Mouse (Mus musculus) limb, embryonic 13.5 days (tissue): Measurements from ENCODE around the gene Itgax. TPM values are rescaled to one million over a fixed set of nuclear protein-coding genes. Genes with fewer than 3 reads are reported as not detected.

Experiments used
- ATAC-seq: fragments of 200-750 bp; cut with Nextera tagmentation; 2 replicates; pipeline ENCODE4 v1.8.0; 2017; ENCODE audit warnings: low read depth, moderate number of reproducible peaks, moderate TSS enrichment; ENCODE audit not compliant: low FRiP score
- H3K27ac ChIP-seq: fragments of 300-500 bp; sonication (generic); 2 replicates; pipeline ENCODE4 v1.5.1; 2015; ENCODE audit warnings: inconsistent platforms, mild to moderate bottlenecking, moderate library complexity
- H3K27me3 ChIP-seq: fragments of 300-500 bp; sonication (generic); 2 replicates; pipeline ENCODE4 v1.6.1; 2015; ENCODE audit warnings: mild to moderate bottlenecking, inconsistent platforms
- H3K36me3 ChIP-seq: fragments of 300-500 bp; sonication (generic); 2 replicates; pipeline ENCODE4 v1.6.1; 2015; ENCODE audit warnings: inconsistent platforms, mild to moderate bottlenecking, moderate library complexity
- H3K4me1 ChIP-seq: fragments of 300-500 bp; sonication (generic); 2 replicates; pipeline ENCODE4 v1.6.1; 2015; ENCODE audit warnings: inconsistent platforms
- H3K4me2 ChIP-seq: fragments of 300-500 bp; sonication (generic); replicated peaks from 2 replicates; pipeline ENCODE4 v1.6.1; 2015; ENCODE audit warnings: inconsistent platforms, mild to moderate bottlenecking, moderate library complexity
- H3K4me3 ChIP-seq: fragments of 300-500 bp; sonication (generic); 2 replicates; pipeline ENCODE4 v1.5.1; 2015; ENCODE audit warnings: moderate library complexity, mild to moderate bottlenecking, inconsistent platforms
- H3K9ac ChIP-seq: fragments of 300-500 bp; sonication (generic); 2 replicates; pipeline ENCODE4 v1.6.1; 2015; ENCODE audit warnings: mild to moderate bottlenecking, inconsistent platforms
- H3K9me3 ChIP-seq: fragments of 300-500 bp; sonication (generic); 2 replicates; pipeline ENCODE4 v1.6.1; 2016; ENCODE audit warnings: inconsistent platforms
- WGBS: fragments of 180-500 bp; shearing (Covaris S2); methylation state at CpG from one replicate; pipeline ENCODE4 v1.1.7; 2015; 5-methylcytosine and 5-hydroxymethylcytosine counted together
- polyA plus RNA-seq: library from polyadenylated mRNA; unstranded; fragments of >200 nt; fragmentation: Nextera tagmentation; extraction: Ambion mirVana; gene quantifications from 2 replicates; pipeline ENCODE4 v1.2.1, GENCODE M21; 2015

Itgax gene
- polyA plus RNA-seq = not detected in 2 replicates

- H3K27me3 ChIP-seq = no peaks in the 10 kb centered on the region
- no peaks in the 10 kb centered on the region for H3K36me3 ChIP-seq
- H3K4me2 ChIP-seq = no peak within 1 kb of the TSS
- 80% methylated on average over 8 of the region's 8 CpGs for WGBS
- H3K4me1 ChIP-seq = no peaks in the 10 kb centered on the region
- no peak for ATAC-seq
- no peak within 1 kb of the TSS for H3K27ac ChIP-seq
- H3K9ac ChIP-seq = no peak within 1 kb of the TSS
- H3K4me3 ChIP-seq = no peak within 1 kb of the TSS
- no peaks in the 10 kb centered on the region for H3K9me3 ChIP-seq
Observed at GRCm38 (mm10) chr7:128128741-128129720, at the start of gene Itgax. Gene Itgax, plus strand, starts transcription at chr7:128129547.

GRCm38 (mm10) chr7:128080012-128080411 is 49.3 kb upstream of the Itgax start:
- Histone ChIP-seq H3K27ac (no peak overlapping the region), H3K4me3 (no peak overlapping the region), H3K9ac (no peak overlapping the region), H3K36me3 (no peaks in the 10 kb centered on the region), H3K27me3 (no peaks in the 10 kb centered on the region), H3K9me3 (no peaks in the 10 kb centered on the region), H3K4me2 (no peak overlapping the region), H3K4me1 (no peaks in the 10 kb centered on the region)
- no peak for ATAC-seq
- 74% methylated on average over 8 of the region's 8 CpGs for WGBS

GRCm38 (mm10) chr7:128089141-128089540 is 40.2 kb upstream of the Itgax start:
- 82% methylated on average over 7 of the region's 7 CpGs for WGBS
- no peak for ATAC-seq

GRCm38 (mm10) chr7:128098135-128098534 is 31.2 kb upstream of the Itgax start:
- H3K9ac ChIP-seq = no peak overlapping the region
- H3K36me3 ChIP-seq = no peaks in the 10 kb centered on the region
- no peaks in the 10 kb centered on the region for H3K27me3 ChIP-seq
- H3K4me2 ChIP-seq = no peak overlapping the region
- no peaks in the 10 kb centered on the region for H3K9me3 ChIP-seq
- H3K4me3 ChIP-seq = no peak overlapping the region
- WGBS = 91% methylated on average over 1 of the region's 1 CpGs
- H3K27ac ChIP-seq = no peak overlapping the region
- H3K4me1 ChIP-seq = no peaks in the 10 kb centered on the region
- no peak for ATAC-seq

More at GRCm38 (mm10) chr7:128089141-128089540, 40.2 kb upstream of the Itgax start:
- Histone ChIP-seq H3K4me1 (no peaks in the 10 kb centered on the region), H3K27ac (no peak overlapping the region), H3K36me3 (no peaks in the 10 kb centered on the region), H3K4me2 (no peak overlapping the region), H3K27me3 (no peaks in the 10 kb centered on the region), H3K9me3 (no peaks in the 10 kb centered on the region), H3K9ac (no peak overlapping the region), H3K4me3 (no peak overlapping the region)

- Histone ChIP-seq H3K4me3 (no peak overlapping the region), H3K4me2 (no peak overlapping the region), H3K9ac (no peak overlapping the region), H3K4me1 (no peaks in the 10 kb centered on the region), H3K36me3 (no peaks in the 10 kb centered on the region), H3K27ac (no peak overlapping the region), H3K27me3 (no peaks in the 10 kb centered on the region), H3K9me3 (no peaks in the 10 kb centered on the region)
- 57% methylated on average over 2 of the region's 2 CpGs for WGBS
- no peak for ATAC-seq
Observed at GRCm38 (mm10) chr7:128100742-128101357, 28.5 kb upstream of the Itgax start.

- Histone ChIP-seq H3K27me3 (no peaks in the 10 kb centered on the region), H3K4me3 (no peak overlapping the region), H3K4me2 (no peak overlapping the region), H3K9me3 (no peaks in the 10 kb centered on the region), H3K36me3 (no peaks in the 10 kb centered on the region), H3K4me1 (no peaks in the 10 kb centered on the region), H3K27ac (no peak overlapping the region), H3K9ac (no peak overlapping the region)
- 61% methylated on average over 4 of the region's 4 CpGs for WGBS
- no peak for ATAC-seq
Observed at GRCm38 (mm10) chr7:128105246-128105645, 24.1 kb upstream of the Itgax start.

- no peaks in the 10 kb centered on the region for H3K9me3 ChIP-seq
- H3K27me3 ChIP-seq = no peaks in the 10 kb centered on the region
- H3K4me3 ChIP-seq = no peak overlapping the region
- H3K4me2 ChIP-seq = no peak overlapping the region
- H3K4me1 ChIP-seq = no peaks in the 10 kb centered on the region
- ATAC-seq = no peak
- no peaks in the 10 kb centered on the region for H3K36me3 ChIP-seq
- WGBS = 88% methylated on average over 7 of the region's 7 CpGs
- H3K9ac ChIP-seq = no peak overlapping the region
- H3K27ac ChIP-seq = no peak overlapping the region
Observed at GRCm38 (mm10) chr7:128107462-128107861, 21.9 kb upstream of the Itgax start.

- Histone ChIP-seq H3K9me3 (no peaks in the 10 kb centered on the region), H3K27ac (no peak overlapping the region), H3K4me1 (no peaks in the 10 kb centered on the region), H3K27me3 (no peaks in the 10 kb centered on the region), H3K4me2 (no peak overlapping the region), H3K4me3 (no peak overlapping the region), H3K9ac (no peak overlapping the region), H3K36me3 (no peaks in the 10 kb centered on the region)
- ATAC-seq = no peak
- WGBS = 74% methylated on average over 2 of the region's 2 CpGs
Observed at GRCm38 (mm10) chr7:128110314-128110713, 19.0 kb upstream of the Itgax start.

- H3K4me3 ChIP-seq = no peak overlapping the region
- no peaks in the 10 kb centered on the region for H3K36me3 ChIP-seq
- WGBS = 91% methylated on average over 11 of the region's 11 CpGs
- no peak for ATAC-seq
- H3K4me2 ChIP-seq = no peak overlapping the region
- no peaks in the 10 kb centered on the region for H3K9me3 ChIP-seq
- H3K9ac ChIP-seq = no peak overlapping the region
- H3K4me1 ChIP-seq = no peaks in the 10 kb centered on the region
- H3K27ac ChIP-seq = no peak overlapping the region
- H3K27me3 ChIP-seq = no peaks in the 10 kb centered on the region
Observed at GRCm38 (mm10) chr7:128112131-128112530, 17.2 kb upstream of the Itgax start.

GRCm38 (mm10) chr7:128114371-128115105 is 14.8 kb upstream of the Itgax start:
- Histone ChIP-seq H3K27me3 (no peaks in the 10 kb centered on the region), H3K9me3 (no peaks in the 10 kb centered on the region), H3K27ac (no peak overlapping the region), H3K4me2 (no peak overlapping the region), H3K36me3 (no peaks in the 10 kb centered on the region), H3K9ac (no peak overlapping the region), H3K4me3 (no peak overlapping the region), H3K4me1 (no peaks in the 10 kb centered on the region)
- WGBS = 91% methylated on average over 11 of the region's 11 CpGs
- ATAC-seq = no peak

- no peaks in the 10 kb centered on the region for H3K9me3 ChIP-seq
- no peak overlapping the region for H3K9ac ChIP-seq
- H3K36me3 ChIP-seq = no peaks in the 10 kb centered on the region
- no peak overlapping the region for H3K4me3 ChIP-seq
- H3K27me3 ChIP-seq = no peaks in the 10 kb centered on the region
- H3K4me1 ChIP-seq = no peaks in the 10 kb centered on the region
- ATAC-seq = no peak
- no peak overlapping the region for H3K27ac ChIP-seq
- 68% methylated on average over 5 of the region's 5 CpGs for WGBS
- H3K4me2 ChIP-seq = no peak overlapping the region
Observed at GRCm38 (mm10) chr7:128115211-128115958, 14.0 kb upstream of the Itgax start.
